Comparison of ENCODE assay signal across 11 mouse cellular contexts in the genomic region with DNA sequence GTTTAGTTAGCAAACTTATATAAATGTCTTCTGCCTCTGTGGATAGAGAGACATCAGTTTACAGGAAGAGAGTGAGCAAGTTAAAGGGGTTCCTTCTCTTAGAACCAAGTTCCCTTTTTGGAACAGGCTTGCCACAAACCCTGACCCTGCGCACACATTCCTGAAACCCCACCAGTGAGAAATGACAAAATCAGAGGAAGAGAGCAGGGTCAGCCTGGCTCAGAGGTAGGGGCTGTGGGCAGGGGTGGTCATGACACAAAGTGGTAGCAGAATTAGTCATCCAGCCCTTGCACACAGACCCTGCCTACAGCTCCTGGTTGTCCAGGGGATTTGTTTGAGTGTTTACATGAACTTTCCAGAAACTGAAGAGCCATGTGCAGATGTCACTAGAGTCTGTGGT. TPM values are rescaled to one million over a fixed set of nuclear protein-coding genes. Genes with fewer than 3 reads are reported as not detected.
DNase-seq lines count a peak whose midpoint lies in the region; ATAC-seq and TF ChIP-seq lines count a peak whose summit lies in the region.
"Had no signal": no experiment of that assay in that cellular context is flagged by ENCODE, and none has a peak within 500 bp of the region (broad histone marks: within the 10 kb centered on the region; RNA-seq: fewer than 3 reads in every experiment).

No protein-coding gene starts in this region.

- peaks cover 3% of the 10 kb centered on the region; the same call in 1 of the 2 replicates for H3K36me3 ChIP-seq in liver, embryonic 12.5 days
- H3K36me3 ChIP-seq in liver, embryonic 11.5 days (ENCODE audit: control insufficient read depth, insufficient read depth, low read length), result no peaks in the 10 kb centered on the region
- no peaks in the 10 kb centered on the region for H3K36me3 ChIP-seq in myocyte (ENCODE audit: control insufficient read depth, insufficient read depth)
- H3K36me3 ChIP-seq: heart, embryonic 12.5 days had no signal

- 0 out of 2 replicates have a peak overlapping the region, but pooled peaks have one; percentile 14 for H3K27ac ChIP-seq in liver, embryonic 12.5 days
- H3K27ac ChIP-seq in liver, embryonic 11.5 days (ENCODE audit: low read depth, low read length), result no peak overlapping the region

- H3K79me2 ChIP-seq in myocyte (ENCODE audit: control insufficient read depth, insufficient read depth), result no peaks in the 10 kb centered on the region

- H3K4me2 ChIP-seq in liver, embryonic 12.5 days, result no peak overlapping the region
- H3K4me2 ChIP-seq in liver, embryonic 11.5 days, result no peak overlapping the region
- H3K4me2 ChIP-seq in myocyte (ENCODE audit: low read depth), result peak overlapping the region; percentile 81
- H3K4me2 ChIP-seq: heart, embryonic 12.5 days had no signal

- no peak for TF ChIP-seq POLR2A in myocyte (IDR thresholded peaks at IDR 0.05; ENCODE audit: insufficient read length, low read depth)

- H3K9me3 ChIP-seq in liver, embryonic 12.5 days (replicated peaks), result peaks cover 12% of the 10 kb centered on the region
- no peaks in the 10 kb centered on the region for H3K9me3 ChIP-seq in liver, embryonic 11.5 days (ENCODE audit: control insufficient read depth, low read length)

- no peak for DNase-seq in liver, embryonic 11.5 days (ENCODE audit: low spot score)
- peak; percentile 52 for DNase-seq in NIH3T3 (ENCODE audit: low read depth)
- DNase-seq in thymus, adult 18-20 months, result no peak
- no peak for DNase-seq in cerebellum, adult 9-11 months
- DNase-seq: retina, postnatal 1 day had no signal

- H3K9ac ChIP-seq in liver, embryonic 12.5 days, result no peak overlapping the region
- H3K9ac ChIP-seq in liver, embryonic 11.5 days (ENCODE audit: low read depth, low read length), result no peak overlapping the region
- H3K9ac ChIP-seq: heart, embryonic 12.5 days had no signal

- H3K4me1 ChIP-seq in liver, embryonic 12.5 days, result peaks cover 16% of the 10 kb centered on the region; the same call in 1 of the 2 replicates
- 0 out of 2 replicates have a peak, but pooled peaks cover 3% of the 10 kb centered on the region for H3K4me1 ChIP-seq in liver, embryonic 11.5 days (replicated peaks; ENCODE audit: control insufficient read depth, insufficient read depth, low read length)
- H3K4me1 ChIP-seq: heart, embryonic 12.5 days had no signal

- H3K27me3 ChIP-seq in liver, embryonic 12.5 days (replicated peaks), result no peaks in the 10 kb centered on the region
- no peaks in the 10 kb centered on the region for H3K27me3 ChIP-seq in liver, embryonic 11.5 days (replicated peaks; ENCODE audit: control insufficient read depth, insufficient read depth, low read length)
- no peaks in the 10 kb centered on the region for H3K27me3 ChIP-seq in myocyte (ENCODE audit: control insufficient read depth, insufficient read depth, insufficient read length)
- H3K27me3 ChIP-seq: heart, embryonic 12.5 days had no signal

- H3ac ChIP-seq in myocyte (ENCODE audit: control insufficient read depth, insufficient read length), result no peak overlapping the region

- H3K4me3 ChIP-seq in liver, embryonic 12.5 days, result no peak overlapping the region
- no peak overlapping the region for H3K4me3 ChIP-seq in liver, embryonic 11.5 days (ENCODE audit: low read depth, low read length)
- H3K4me3 ChIP-seq in myocyte, result no peak overlapping the region
- H3K4me3 ChIP-seq: heart, embryonic 12.5 days had no signal

- 41% methylated on average over 1 of the region's 1 CpGs for WGBS in liver, embryonic 12.5 days (ENCODE audit: insufficient replicate concordance)
- 55% methylated on average over 1 of the region's 1 CpGs for WGBS in liver, embryonic 11.5 days

- ATAC-seq in liver, embryonic 12.5 days, result no peak
- no peak for ATAC-seq in liver, embryonic 11.5 days (replicated peaks; ENCODE audit: low FRiP score)
- peak; percentile 62 to 82 for ATAC-seq in hematopoietic stem cell, adult 5-6 weeks (replicated peaks in 1 of 2; ENCODE audit: insufficient read depth in 1 of 2, low FRiP score in 2 of 2, low TSS enrichment in 1 of 2, low read depth in 1 of 2, poor library complexity in 2 of 2, severe bottlenecking in 2 of 2)
- ATAC-seq: forebrain, embryonic 14.5 days; midbrain, embryonic 16.5 days had no signal

TF ChIP-seq in myocyte, 11 proteins besides CTCF, POLR2A, EP300 and RAD21:
- TF ChIP-seq REST (IDR thresholded peaks at IDR 0.05; ENCODE audit: insufficient read depth, insufficient read length), result no peak
- no peak for TF ChIP-seq TCF12 (IDR thresholded peaks at IDR 0.05; ENCODE audit: insufficient read depth, poor library complexity, severe bottlenecking)
- no peak for TF ChIP-seq SRF (IDR thresholded peaks at IDR 0.05; ENCODE audit: control insufficient read depth, insufficient read length, low read depth)
- no peak for TF ChIP-seq TCF3 (IDR thresholded peaks at IDR 0.05; ENCODE audit: insufficient read length, low read depth)
- TF ChIP-seq MAX (IDR thresholded peaks at IDR 0.05; ENCODE audit: low read depth), result no peak
- no peak for TF ChIP-seq POLR2AphosphoS2 (IDR thresholded peaks at IDR 0.05; ENCODE audit: insufficient read length, low read depth)
- TF ChIP-seq E2F4 (IDR thresholded peaks at IDR 0.05; ENCODE audit: insufficient read depth), result no peak
- TF ChIP-seq USF1 (IDR thresholded peaks at IDR 0.05; ENCODE audit: low read depth), result no peak
- TF ChIP-seq CEBPB (IDR thresholded peaks at IDR 0.05; ENCODE audit: insufficient read depth, poor library complexity, severe bottlenecking), result no peak
- TF ChIP-seq MYOD1 (IDR thresholded peaks at IDR 0.05; ENCODE audit: control insufficient read depth in 1 of 3, insufficient read length in 2 of 3, low read depth in 2 of 3), result no peak
- TF ChIP-seq MYOG (IDR thresholded peaks at IDR 0.05; ENCODE audit: control insufficient read depth in 1 of 3, insufficient read depth in 1 of 3, insufficient read length in 2 of 3, low read depth in 2 of 3), result no peak

RNA-seq across cellular contexts. Expression of gene Mmp19, which starts 10.5 kb away (rescaled TPM):
- 5.5 and 6.8 TPM in 2 replicates for polyA plus RNA-seq in liver, embryonic 12.5 days (2016; fragmentation: Nextera tagmentation; extraction: Ambion mirVana)
- polyA plus RNA-seq in liver, embryonic 11.5 days (2014; fragmentation: Nextera tagmentation; extraction: Ambion mirVana), result 9.2 and 10.2 TPM in 2 replicates
- 1.0 TPM in 1 of 2 replicates, not detected in the other for total RNA-seq in hematopoietic stem cell, adult 5-6 weeks (2017)
- 12.1 TPM for polyA plus RNA-seq in myocyte (2012; fragmentation: generic; extraction: Trizol)

RNA-seq across cellular contexts. Expression of gene Dnajc14, which starts 23.7 kb away (rescaled TPM):
- 27.9 and 29.1 TPM in 2 replicates for polyA plus RNA-seq in liver, embryonic 12.5 days (2016; fragmentation: Nextera tagmentation; extraction: Ambion mirVana)
- 32.5 and 34.1 TPM in 2 replicates for polyA plus RNA-seq in liver, embryonic 11.5 days (2014; fragmentation: Nextera tagmentation; extraction: Ambion mirVana)
- 34.6 and 48.0 TPM in 2 replicates for total RNA-seq in hematopoietic stem cell, adult 5-6 weeks (2017)
- polyA plus RNA-seq in myocyte (2012; fragmentation: generic; extraction: Trizol), result 39.0 TPM

RNA-seq across cellular contexts. Expression of gene Tmem198b, which starts 24.0 kb away (rescaled TPM):
- polyA plus RNA-seq in liver, embryonic 12.5 days (2016; fragmentation: Nextera tagmentation; extraction: Ambion mirVana), result 3.7 and 3.9 TPM in 2 replicates
- polyA plus RNA-seq in liver, embryonic 11.5 days (2014; fragmentation: Nextera tagmentation; extraction: Ambion mirVana), result 8.1 and 8.8 TPM in 2 replicates
- total RNA-seq in hematopoietic stem cell, adult 5-6 weeks (2017), result 4.9 and 6.8 TPM in 2 replicates
- 18.7 TPM for polyA plus RNA-seq in myocyte (2012; fragmentation: generic; extraction: Trizol)

RNA-seq across cellular contexts. Expression of gene Pym1, which starts 32.5 kb away (rescaled TPM):
- 25.8 and 26.8 TPM in 2 replicates for polyA plus RNA-seq in liver, embryonic 12.5 days (2016; fragmentation: Nextera tagmentation; extraction: Ambion mirVana)
- 40.1 and 42.1 TPM in 2 replicates for polyA plus RNA-seq in liver, embryonic 11.5 days (2014; fragmentation: Nextera tagmentation; extraction: Ambion mirVana)
- total RNA-seq in hematopoietic stem cell, adult 5-6 weeks (2017), result 29.2 and 57.2 TPM in 2 replicates
- polyA plus RNA-seq in myocyte (2012; fragmentation: generic; extraction: Trizol), result 32.6 TPM

RNA-seq across cellular contexts. Expression of gene Dgka, which starts 35.5 kb away (rescaled TPM):
- polyA plus RNA-seq in liver, embryonic 12.5 days (2016; fragmentation: Nextera tagmentation; extraction: Ambion mirVana), result 2.8 TPM in 2 replicates
- polyA plus RNA-seq in liver, embryonic 11.5 days (2014; fragmentation: Nextera tagmentation; extraction: Ambion mirVana), result 4.6 and 5.5 TPM in 2 replicates
- 15.4 and 17.8 TPM in 2 replicates for total RNA-seq in hematopoietic stem cell, adult 5-6 weeks (2017)
- polyA plus RNA-seq in myocyte (2012; fragmentation: generic; extraction: Trizol), result 13.2 TPM

Comparison
In these comparisons a context has a peak if more than half of its experiments do, and no peak if none do; other contexts are left out.
1. ATAC-seq: peak in hematopoietic stem cell, adult 5-6 weeks (2 of 2); none in liver, embryonic 12.5 days (single experiment) and liver, embryonic 11.5 days (single experiment).